In genomic region chr4:142186155-142186554, GRCm38 (mm10) we compare ENCODE assay signal across 19 mouse cellular contexts. TPM values are rescaled to one million over a fixed set of nuclear protein-coding genes. Genes with fewer than 3 reads are reported as not detected.
DNase-seq lines count a peak whose midpoint lies in the region; ATAC-seq and TF ChIP-seq lines count a peak whose summit lies in the region.
"Had no signal": no experiment of that assay in that cellular context is flagged by ENCODE, and none has a peak within 500 bp of the region (broad histone marks: within the 10 kb centered on the region; RNA-seq: fewer than 3 reads in every experiment).

No protein-coding gene starts in this region.

- WGBS in kidney, embryonic 14.5 days: 97% methylated on average over 3 of the region's 3 CpGs
- 87% methylated on average over 3 of the region's 3 CpGs for WGBS in lung, postnatal 0 days

- H3K4me3 ChIP-seq in kidney, embryonic 14.5 days (ENCODE audit: low read length): no peak overlapping the region
- H3K4me3 ChIP-seq in lung, postnatal 0 days (ENCODE audit: low read depth, low read length): no peak overlapping the region
- H3K4me3 ChIP-seq: forebrain, embryonic 10.5 days; hindbrain, embryonic 15.5 days; limb, embryonic 12.5 days; midbrain, embryonic 15.5 days had no signal

- peak; percentile 53 for TF ChIP-seq CTCF in lung, postnatal 0 days (IDR thresholded peaks at IDR 0.05)
- peak; percentile 10; the same call in 1 of the 2 replicates for TF ChIP-seq CTCF in brain, embryonic 14.5 days (IDR thresholded peaks at IDR 0.05; ENCODE audit: borderline replicate concordance, extremely low read depth, insufficient read depth, insufficient read length)

- H3K27me3 ChIP-seq in kidney, embryonic 14.5 days (ENCODE audit: control insufficient read depth, insufficient read depth, low read length): no peaks in the 10 kb centered on the region
- no peaks in the 10 kb centered on the region for H3K27me3 ChIP-seq in lung, postnatal 0 days (replicated peaks; ENCODE audit: insufficient read depth, low read length)
- H3K27me3 ChIP-seq: hindbrain, embryonic 15.5 days; limb, embryonic 12.5 days; midbrain, embryonic 15.5 days; Patski had no signal

- no peak for TF ChIP-seq EP300 in lung, postnatal 0 days (IDR thresholded peaks at IDR 0.05)

- no peak for ATAC-seq in kidney, embryonic 14.5 days (ENCODE audit: low FRiP score, low TSS enrichment)
- no peak for ATAC-seq in lung, postnatal 0 days
- ATAC-seq: CD4-positive, CD25-positive, alpha-beta regulatory T cell, adult 4 months; midbrain, embryonic 15.5 days; Patski had no signal

- TF ChIP-seq POLR2A in brain, embryonic 14.5 days (IDR thresholded peaks at IDR 0.05; ENCODE audit: borderline replicate concordance, extremely low read depth, insufficient read depth, insufficient read length, poor library complexity, severe bottlenecking): no peak

- H3K4me1 ChIP-seq in kidney, embryonic 14.5 days (ENCODE audit: control insufficient read depth, insufficient read depth, low read length): peaks cover 7% of the 10 kb centered on the region; the same call in 1 of the 2 replicates
- peaks cover 7% of the 10 kb centered on the region; the same call in 1 of the 2 replicates for H3K4me1 ChIP-seq in lung, postnatal 0 days (ENCODE audit: insufficient read depth, low read depth, low read length)

- H3K36me3 ChIP-seq in kidney, embryonic 14.5 days (ENCODE audit: control insufficient read depth, insufficient read depth, low read length): no peaks in the 10 kb centered on the region; the same call in 1 of the 2 replicates
- no peaks in the 10 kb centered on the region for H3K36me3 ChIP-seq in lung, postnatal 0 days (ENCODE audit: insufficient read depth, low read length)
- H3K36me3 ChIP-seq: hindbrain, embryonic 15.5 days; limb, embryonic 12.5 days; midbrain, embryonic 15.5 days had no signal

- H3K27ac ChIP-seq in kidney, embryonic 14.5 days (ENCODE audit: low read depth, low read length): peak overlapping the region; percentile 73; the same call in 1 of the 2 replicates
- no peak overlapping the region for H3K27ac ChIP-seq in lung, postnatal 0 days (ENCODE audit: low read length)
- H3K27ac ChIP-seq: forebrain, embryonic 10.5 days; hindbrain, embryonic 15.5 days; limb, embryonic 12.5 days; midbrain, embryonic 15.5 days had no signal

- no peak overlapping the region for H3K4me2 ChIP-seq in kidney, embryonic 14.5 days (replicated peaks; ENCODE audit: low read depth, low read length)
- no peak overlapping the region for H3K4me2 ChIP-seq in lung, postnatal 0 days (replicated peaks; ENCODE audit: low read depth, low read length)
- H3K4me2 ChIP-seq: hindbrain, embryonic 15.5 days; limb, embryonic 12.5 days; midbrain, embryonic 15.5 days had no signal

- no peak overlapping the region for H3K9ac ChIP-seq in kidney, embryonic 14.5 days (ENCODE audit: low read depth, low read length)
- H3K9ac ChIP-seq in lung, postnatal 0 days (replicated peaks; ENCODE audit: low read depth): no peak overlapping the region
- H3K9ac ChIP-seq: hindbrain, embryonic 15.5 days; limb, embryonic 12.5 days; midbrain, embryonic 15.5 days had no signal

- H3K9me3 ChIP-seq in kidney, embryonic 14.5 days (ENCODE audit: control insufficient read depth, low read length): no peaks in the 10 kb centered on the region
- H3K9me3 ChIP-seq in lung, postnatal 0 days (ENCODE audit: low read length): no peaks in the 10 kb centered on the region
- H3K9me3 ChIP-seq: hindbrain, embryonic 15.5 days; midbrain, embryonic 15.5 days had no signal

- DNase-seq in kidney, adult 9 months: no peak
- no peak for DNase-seq in lung, postnatal 0 days (ENCODE audit: low spot score)
- no peak for DNase-seq in lung, postnatal 25 days (ENCODE audit: low spot score)
- no peak for DNase-seq in brain, embryonic 14.5 days (ENCODE audit: low read depth)
- no peak for DNase-seq in retina, postnatal 1 day
- DNase-seq in MN1 (ENCODE audit: low spot score): no peak
- DNase-seq: adrenal gland, adult 8-10 months; cerebellum, adult 18-20 months; heart, postnatal 14 days; lung, adult 18-20 months; right cerebral cortex, postnatal 14 days; thymus, adult 18-20 months had no signal

RNA-seq across cellular contexts. Expression of gene Kazn, which starts 53.0 kb away (rescaled TPM):
- polyA plus RNA-seq in kidney, embryonic 14.5 days (2014; fragmentation: Nextera tagmentation; extraction: Ambion mirVana): 11.3 and 12.9 TPM in 2 replicates
- 6.0 and 8.6 TPM in 2 replicates for polyA plus RNA-seq in lung, postnatal 0 days (2015; fragmentation: Nextera tagmentation; extraction: Ambion mirVana)
- polyA plus RNA-seq in brain, embryonic 14.5 days (2012; rRNA removed): 38.3 and 61.2 TPM in 2 replicates
- polyA plus RNA-seq: CD4-positive, CD25-positive, alpha-beta regulatory T cell, adult 4 months had no signal
